Mouse (Mus musculus): ENCODE measurements around the gene Wfdc1. TPM values are rescaled to one million over a fixed set of nuclear protein-coding genes. Genes with fewer than 3 reads are reported as not detected.
A peak's percentile ranks its signal among the peaks of the same experiment; 100 is the strongest.

The Wfdc1 gene
- polyA plus RNA-seq, 1 experiment from 2014 or later = 3.8 TPM

GRCm38 (mm10) chr8:119627613-119628359, 38.4 kb upstream of the Wfdc1 start:
- H3K36me3 ChIP-seq (replicated peaks) = no peaks in the 10 kb centered on the region
- H3K4me3 ChIP-seq = no peak overlapping the region
- H3K27me3 ChIP-seq (replicated peaks; ENCODE audit: low read depth, poor library complexity, severe bottlenecking) = peaks cover 39% of the 10 kb centered on the region
- peak overlapping the region; percentile 80 for H3K27ac ChIP-seq (replicated peaks)
- DNase-seq (ENCODE audit: low spot score) = peak; percentile 80
- H3K9me3 ChIP-seq = no peaks in the 10 kb centered on the region
- H3K4me1 ChIP-seq = peaks cover 65% of the 10 kb centered on the region
- WGBS = 25% methylated on average over 10 of the region's 10 CpGs

DNA sequence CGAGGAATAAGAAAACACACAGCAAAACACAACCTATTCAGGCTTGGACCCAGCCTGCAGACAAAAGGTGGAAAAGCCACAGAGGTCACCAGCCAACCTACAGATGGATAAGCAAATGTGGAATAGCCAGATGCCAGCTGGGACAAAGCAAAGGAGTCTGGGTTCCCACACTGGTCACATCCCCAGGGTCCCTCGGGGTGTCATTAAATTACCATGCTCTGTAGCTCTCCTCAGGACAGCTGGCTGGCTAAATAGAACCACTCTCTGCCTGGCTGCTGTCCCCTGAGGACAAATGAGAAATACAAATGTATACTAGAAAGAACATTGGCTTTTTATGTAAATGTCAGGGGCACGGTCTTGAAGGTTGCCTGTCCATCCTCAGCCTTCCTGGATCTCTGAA, 35.3 kb upstream of the Wfdc1 start:
- no peaks in the 10 kb centered on the region for H3K9me3 ChIP-seq
- H3K27me3 ChIP-seq (replicated peaks; ENCODE audit: low read depth, poor library complexity, severe bottlenecking) = peaks cover 61% of the 10 kb centered on the region
- peak overlapping the region; percentile 30; the same call in 1 of the 2 replicates for H3K27ac ChIP-seq (replicated peaks)
- no peak for DNase-seq (ENCODE audit: low spot score)
- H3K36me3 ChIP-seq (replicated peaks) = no peaks in the 10 kb centered on the region
- 38% methylated on average over 3 of the region's 3 CpGs for WGBS
- no peak overlapping the region for H3K4me3 ChIP-seq
- H3K4me1 ChIP-seq = peaks cover 83% of the 10 kb centered on the region

- Histone ChIP-seq H3K4me3 (no peak overlapping the region), H3K27ac (replicated peaks) (0 out of 2 replicates have a peak overlapping the region, but pooled peaks have one; percentile 36), H3K9me3 (no peaks in the 10 kb centered on the region), H3K27me3 (replicated peaks; ENCODE audit: low read depth, poor library complexity, severe bottlenecking) (peaks cover 73% of the 10 kb centered on the region), H3K4me1 (peaks cover 90% of the 10 kb centered on the region), H3K36me3 (replicated peaks) (no peaks in the 10 kb centered on the region)
- DNase-seq (ENCODE audit: low spot score) = no peak
- 88% methylated on average over 9 of the region's 9 CpGs for WGBS
Measured at GRCm38 (mm10) chr8:119632246-119632645, 33.9 kb upstream of the Wfdc1 start.

DNA sequence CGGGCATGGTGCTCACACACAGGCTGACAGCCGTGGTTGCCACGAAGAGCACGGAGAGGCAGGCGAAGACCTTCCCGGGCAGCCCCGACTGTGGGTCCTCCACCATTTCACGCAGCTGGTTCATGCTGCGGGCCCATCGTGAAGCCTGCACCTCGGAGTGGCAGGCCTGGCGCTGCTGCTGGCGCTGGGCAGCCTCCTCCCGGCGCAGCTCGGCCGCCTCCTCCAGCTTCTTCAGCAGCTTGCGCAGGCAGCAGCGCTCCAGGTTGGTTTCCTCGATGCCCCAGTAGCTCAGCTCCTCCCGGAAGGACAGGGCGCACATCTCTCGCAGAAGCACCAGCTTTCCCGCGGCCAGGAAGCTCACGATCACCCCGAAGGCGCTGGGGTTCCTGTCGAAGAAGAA, 33.3 kb upstream of the Wfdc1 start:
- Histone ChIP-seq H3K4me1 (peaks cover 84% of the 10 kb centered on the region), H3K27me3 (replicated peaks; ENCODE audit: low read depth, poor library complexity, severe bottlenecking) (peaks cover 80% of the 10 kb centered on the region), H3K9me3 (no peaks in the 10 kb centered on the region), H3K4me3 (0 out of 2 replicates have a peak overlapping the region, but pooled peaks have one; percentile 26), H3K27ac (replicated peaks) (peak overlapping the region; percentile 36; the same call in 1 of the 2 replicates), H3K36me3 (replicated peaks) (no peaks in the 10 kb centered on the region)
- DNase-seq (ENCODE audit: low spot score) = no peak
- 48% methylated on average over 29 of the region's 29 CpGs for WGBS

- Histone ChIP-seq H3K4me3 (no peak overlapping the region), H3K36me3 (replicated peaks) (no peaks in the 10 kb centered on the region), H3K27ac (replicated peaks) (0 out of 2 replicates have a peak overlapping the region, but pooled peaks have one; percentile 16), H3K27me3 (replicated peaks; ENCODE audit: low read depth, poor library complexity, severe bottlenecking) (peaks cover 72% of the 10 kb centered on the region), H3K9me3 (no peaks in the 10 kb centered on the region), H3K4me1 (peaks cover 65% of the 10 kb centered on the region)
- 32% methylated on average over 14 of the region's 14 CpGs for WGBS
- DNase-seq (ENCODE audit: low spot score) = no peak
Measured at GRCm38 (mm10) chr8:119634616-119635336, 31.4 kb upstream of the Wfdc1 start.

- H3K4me3 ChIP-seq = no peak within 1 kb of the TSS
- peaks cover 59% of the 10 kb centered on the region for H3K4me1 ChIP-seq
- no peak for DNase-seq (ENCODE audit: low spot score)
- peaks cover 72% of the 10 kb centered on the region for H3K27me3 ChIP-seq (replicated peaks; ENCODE audit: low read depth, poor library complexity, severe bottlenecking)
- H3K36me3 ChIP-seq (replicated peaks) = no peaks in the 10 kb centered on the region
- no peaks in the 10 kb centered on the region for H3K9me3 ChIP-seq
- H3K27ac ChIP-seq (replicated peaks) = 0 out of 2 replicates have a peak within 1 kb of the TSS, but pooled peaks have one; percentile 16
- WGBS = 36% methylated on average over 6 of the region's 6 CpGs
Measured at GRCm38 (mm10) chr8:119635378-119635777, 30.8 kb upstream of the Wfdc1 start, which contains the start of gene Kcng4. Gene Kcng4, minus strand, starts transcription at chr8:119635680.

GRCm38 (mm10) chr8:119635958-119636357, 30.2 kb upstream of the Wfdc1 start:
- Histone ChIP-seq H3K4me3 (no peak overlapping the region), H3K9me3 (no peaks in the 10 kb centered on the region), H3K4me1 (peaks cover 54% of the 10 kb centered on the region), H3K27me3 (replicated peaks; ENCODE audit: low read depth, poor library complexity, severe bottlenecking) (peaks cover 71% of the 10 kb centered on the region), H3K27ac (replicated peaks) (no peak overlapping the region), H3K36me3 (replicated peaks) (no peaks in the 10 kb centered on the region)
- no peak for DNase-seq (ENCODE audit: low spot score)
- 57% methylated on average over 2 of the region's 2 CpGs for WGBS

GRCm38 (mm10) chr8:119636766-119637165, 29.4 kb upstream of the Wfdc1 start:
- WGBS = 69% methylated on average over 7 of the region's 7 CpGs
- H3K9me3 ChIP-seq = no peaks in the 10 kb centered on the region; the same call in 1 of the 2 replicates

DNA sequence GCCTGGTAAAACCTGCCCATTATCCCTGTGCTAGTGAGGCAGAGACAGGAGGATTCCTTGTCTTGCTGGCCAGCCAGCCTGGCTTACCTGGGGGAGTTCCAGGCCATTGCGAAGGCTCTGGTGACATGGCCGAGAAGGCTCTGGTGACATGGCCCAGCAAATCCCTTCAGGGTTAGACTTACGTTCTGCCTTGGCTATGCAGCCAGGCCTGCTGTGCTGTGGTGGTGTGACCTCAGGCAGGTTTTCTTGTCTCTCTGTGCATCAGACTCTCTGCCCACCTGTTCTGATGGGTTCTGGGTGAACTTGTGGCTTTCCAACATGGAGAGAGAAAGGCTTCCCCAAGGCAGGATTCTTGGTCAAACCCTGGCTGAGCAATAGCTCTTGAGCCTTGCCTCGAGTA, 28.8 kb upstream of the Wfdc1 start:
- Histone ChIP-seq H3K9me3 (peaks cover 2% of the 10 kb centered on the region; the same call in 1 of the 2 replicates), H3K36me3 (replicated peaks) (no peaks in the 10 kb centered on the region), H3K27me3 (replicated peaks; ENCODE audit: low read depth, poor library complexity, severe bottlenecking) (peaks cover 56% of the 10 kb centered on the region), H3K4me3 (no peak overlapping the region), H3K4me1 (peaks cover 39% of the 10 kb centered on the region), H3K27ac (replicated peaks) (no peak overlapping the region)
- 81% methylated on average over 4 of the region's 4 CpGs for WGBS
- no peak for DNase-seq (ENCODE audit: low spot score)

More at GRCm38 (mm10) chr8:119636766-119637165, 29.4 kb upstream of the Wfdc1 start:
- no peak overlapping the region for H3K4me3 ChIP-seq
- no peak for DNase-seq (ENCODE audit: low spot score)
- peaks cover 45% of the 10 kb centered on the region for H3K4me1 ChIP-seq
- H3K27ac ChIP-seq (replicated peaks) = no peak overlapping the region
- H3K27me3 ChIP-seq (replicated peaks; ENCODE audit: low read depth, poor library complexity, severe bottlenecking) = peaks cover 63% of the 10 kb centered on the region
- H3K36me3 ChIP-seq (replicated peaks) = no peaks in the 10 kb centered on the region

GRCm38 (mm10) chr8:119638261-119638660, 27.9 kb upstream of the Wfdc1 start:
- Histone ChIP-seq H3K4me1 (peaks cover 30% of the 10 kb centered on the region), H3K4me3 (no peak overlapping the region), H3K36me3 (replicated peaks) (no peaks in the 10 kb centered on the region), H3K27me3 (replicated peaks; ENCODE audit: low read depth, poor library complexity, severe bottlenecking) (peaks cover 48% of the 10 kb centered on the region), H3K27ac (replicated peaks) (no peak overlapping the region), H3K9me3 (peaks cover 2% of the 10 kb centered on the region; the same call in 1 of the 2 replicates)
- no peak for DNase-seq (ENCODE audit: low spot score)
- 87% methylated on average over 6 of the region's 6 CpGs for WGBS

GRCm38 (mm10) chr8:119639798-119640197, 26.4 kb upstream of the Wfdc1 start:
- peaks cover 2% of the 10 kb centered on the region; the same call in 1 of the 2 replicates for H3K9me3 ChIP-seq
- WGBS = 81% methylated on average over 7 of the region's 7 CpGs
- no peaks in the 10 kb centered on the region for H3K36me3 ChIP-seq (replicated peaks)
- H3K27me3 ChIP-seq (replicated peaks; ENCODE audit: low read depth, poor library complexity, severe bottlenecking) = peaks cover 32% of the 10 kb centered on the region
- no peak overlapping the region for H3K4me3 ChIP-seq
- H3K27ac ChIP-seq (replicated peaks) = no peak overlapping the region
- peaks cover 28% of the 10 kb centered on the region for H3K4me1 ChIP-seq
- DNase-seq (ENCODE audit: low spot score) = no peak

- 84% methylated on average over 5 of the region's 5 CpGs for WGBS
- no peak for DNase-seq (ENCODE audit: low spot score)
Measured at GRCm38 (mm10) chr8:119641058-119641457, 25.1 kb upstream of the Wfdc1 start.

More at GRCm38 (mm10) chr8:119641058-119641457, 25.1 kb upstream of the Wfdc1 start:
- no peak overlapping the region for H3K27ac ChIP-seq (replicated peaks)
- peaks cover 15% of the 10 kb centered on the region for H3K4me1 ChIP-seq
- H3K4me3 ChIP-seq = no peak overlapping the region
- H3K27me3 ChIP-seq (replicated peaks; ENCODE audit: low read depth, poor library complexity, severe bottlenecking) = peaks cover 20% of the 10 kb centered on the region
- peaks cover 2% of the 10 kb centered on the region; the same call in 1 of the 2 replicates for H3K9me3 ChIP-seq
- no peaks in the 10 kb centered on the region for H3K36me3 ChIP-seq (replicated peaks)
